Mouse (Mus musculus): ENCODE measurements around the gene Fam189b.
"Not testable (repeated sequence)": the region's sequence is repeated elsewhere in the genome, so short reads cannot be mapped to it uniquely, and the experiment has no call there.

Fam189b gene

DNA sequence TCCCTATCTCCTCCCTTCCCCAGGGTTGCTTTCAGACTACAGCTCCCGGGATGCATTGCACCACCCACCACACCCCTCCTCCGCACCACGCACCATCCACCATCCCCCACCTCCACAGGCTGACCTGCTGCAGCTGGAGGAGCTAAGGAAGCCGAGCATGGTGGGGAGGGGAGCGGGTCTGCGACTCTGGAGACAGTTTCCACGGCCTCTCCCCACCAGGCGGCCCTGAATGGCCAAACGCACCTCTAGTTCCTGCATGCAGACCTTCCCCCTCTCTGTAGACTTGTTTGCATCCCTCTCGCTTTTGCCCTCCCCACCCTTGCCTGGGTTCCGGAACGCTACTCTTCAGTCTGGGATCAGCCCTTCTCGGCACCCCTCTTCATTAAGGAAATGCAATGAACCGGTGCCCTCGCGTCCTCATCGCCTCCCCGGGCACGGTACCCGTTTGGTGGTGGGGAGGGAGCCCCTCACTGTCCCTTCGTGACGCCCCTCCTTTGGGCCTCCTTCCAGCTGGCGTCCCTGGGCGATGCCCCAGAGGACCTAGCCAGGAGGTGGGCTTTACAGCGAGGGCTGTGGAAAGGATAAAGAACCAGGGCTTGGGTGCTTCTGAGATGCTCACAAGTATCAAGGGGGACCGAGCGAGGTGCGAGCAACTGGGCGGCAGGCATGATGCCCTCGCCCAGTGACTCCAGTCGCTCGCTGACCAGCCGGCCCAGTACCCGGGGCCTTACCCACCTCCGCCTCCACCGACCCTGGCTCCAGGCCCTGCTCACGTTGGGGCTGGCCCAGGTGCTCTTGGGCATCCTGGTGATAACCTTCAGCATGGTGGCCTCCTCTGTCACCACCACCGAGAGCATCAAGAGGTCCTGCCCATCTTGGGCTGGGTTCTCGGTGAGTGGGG is at the start of gene Fam189b:
Fam189b (plus strand) TSS at position 86 of the 901 bp plus-strand sequence.
- peak; percentile 89 for ATAC-seq (ENCODE audit: insufficient number of reproducible peaks, low FRiP score, low TSS enrichment)

GRCm38 (mm10) chr3:89133752-89134151 is 49.2 kb upstream of the Fam189b start:
- no peak for ATAC-seq (ENCODE audit: insufficient number of reproducible peaks, low FRiP score, low TSS enrichment)

DNA sequence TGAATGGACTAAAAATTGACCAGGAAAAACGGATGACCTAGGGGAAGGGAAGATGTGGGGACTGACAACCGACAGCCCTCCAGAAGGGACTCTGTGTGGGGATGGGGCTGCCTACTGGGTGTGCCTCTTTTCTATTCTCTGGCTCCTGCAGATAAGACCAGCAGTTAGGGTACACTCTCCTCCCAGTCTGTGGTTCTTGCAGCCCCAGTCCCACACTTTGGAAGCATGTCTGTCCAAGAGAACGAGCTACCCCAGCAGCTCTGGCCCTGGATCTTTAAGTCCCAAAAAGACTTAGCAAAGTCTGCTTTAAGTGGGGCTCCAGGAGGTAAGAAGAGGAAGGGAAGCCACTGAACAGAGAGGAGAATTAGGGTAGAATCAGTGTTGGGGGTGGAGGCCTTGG is 47.0 kb upstream of the Fam189b start, which contains the start of gene Pklr:
Pklr (plus strand) TSS at position 185 of the 400 bp plus-strand sequence.
- no peak for ATAC-seq (ENCODE audit: insufficient number of reproducible peaks, low FRiP score, low TSS enrichment)

- no peak for ATAC-seq (ENCODE audit: insufficient number of reproducible peaks, low FRiP score, low TSS enrichment)
Measured at GRCm38 (mm10) chr3:89136365-89136764, 46.6 kb upstream of the Fam189b start.

GRCm38 (mm10) chr3:89144821-89145220 is 38.1 kb upstream of the Fam189b start:
- no peak for ATAC-seq (ENCODE audit: insufficient number of reproducible peaks, low FRiP score, low TSS enrichment)

GRCm38 (mm10) chr3:89145566-89145965 is 37.4 kb upstream of the Fam189b start:
- no peak for ATAC-seq (ENCODE audit: insufficient number of reproducible peaks, low FRiP score, low TSS enrichment)

- no peak for ATAC-seq (ENCODE audit: insufficient number of reproducible peaks, low FRiP score, low TSS enrichment)
Measured at GRCm38 (mm10) chr3:89147101-89147978, 35.6 kb upstream of the Fam189b start.

GRCm38 (mm10) chr3:89147979-89148311 is 35.0 kb upstream of the Fam189b start:
- ATAC-seq (ENCODE audit: insufficient number of reproducible peaks, low FRiP score, low TSS enrichment): no peak

GRCm38 (mm10) chr3:89148567-89148966 is 34.4 kb upstream of the Fam189b start:
- no peak for ATAC-seq (ENCODE audit: insufficient number of reproducible peaks, low FRiP score, low TSS enrichment)

- no peak for ATAC-seq (ENCODE audit: insufficient number of reproducible peaks, low FRiP score, low TSS enrichment)
Measured at GRCm38 (mm10) chr3:89152084-89152835, 30.7 kb upstream of the Fam189b start.

- no peak for ATAC-seq (ENCODE audit: insufficient number of reproducible peaks, low FRiP score, low TSS enrichment)
Measured at GRCm38 (mm10) chr3:89156951-89157350, 26.0 kb upstream of the Fam189b start.

GRCm38 (mm10) chr3:89158651-89159050 is 24.3 kb upstream of the Fam189b start:
- no peak for ATAC-seq (ENCODE audit: insufficient number of reproducible peaks, low FRiP score, low TSS enrichment)

GRCm38 (mm10) chr3:89159211-89159610 is 23.7 kb upstream of the Fam189b start:
- ATAC-seq (ENCODE audit: insufficient number of reproducible peaks, low FRiP score, low TSS enrichment): no peak

- peak; percentile 49; the same call in 1 of the 2 replicates for ATAC-seq (ENCODE audit: insufficient number of reproducible peaks, low FRiP score, low TSS enrichment)
Measured at GRCm38 (mm10) chr3:89159616-89160344, 23.2 kb upstream of the Fam189b start, which contains the start of gene Hcn3. Hcn3 (minus strand) TSS chr3:89160196.

GRCm38 (mm10) chr3:89161207-89161606 is 21.7 kb upstream of the Fam189b start:
- ATAC-seq (ENCODE audit: insufficient number of reproducible peaks, low FRiP score, low TSS enrichment): not testable (repeated sequence)

DNA sequence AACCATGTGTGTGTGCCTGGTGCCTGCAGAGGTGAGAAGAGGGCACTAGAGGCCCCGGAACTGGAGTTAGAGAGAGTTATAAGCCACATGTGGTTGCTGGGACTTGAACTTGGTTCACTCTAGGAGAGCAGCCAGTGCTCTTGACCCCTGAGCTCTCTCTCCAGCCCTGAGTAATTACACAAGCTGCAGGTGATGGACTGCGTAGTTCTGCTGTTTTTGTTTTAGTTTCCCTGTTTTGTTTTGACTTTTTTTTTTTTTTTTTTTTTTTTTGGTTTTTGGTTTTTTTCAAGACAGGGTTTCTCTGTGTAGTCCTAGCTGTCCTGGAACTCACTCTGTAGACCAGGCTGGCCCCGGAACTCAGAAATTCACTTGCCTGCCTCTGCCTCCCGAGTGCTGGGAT is 21.2 kb upstream of the Fam189b start:
- ATAC-seq (ENCODE audit: insufficient number of reproducible peaks, low FRiP score, low TSS enrichment): no peak

DNA sequence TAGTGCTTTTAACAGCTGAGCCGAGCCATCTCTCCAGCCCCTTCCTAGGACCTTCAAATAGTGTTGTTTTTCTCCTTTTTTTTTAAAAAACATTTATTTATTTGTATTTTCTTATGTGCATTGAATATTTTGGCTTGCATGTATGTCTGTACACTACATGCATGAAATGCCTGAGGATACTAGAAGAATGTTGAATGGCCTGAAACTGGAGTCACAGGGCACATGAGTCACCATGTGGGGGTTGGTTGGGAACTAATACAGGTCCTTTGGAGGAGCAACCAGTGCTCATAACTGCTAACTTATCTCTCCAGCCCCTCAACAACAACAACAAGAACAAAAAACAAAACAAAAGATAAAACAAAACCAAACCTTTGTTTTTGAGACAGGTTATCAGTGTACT is 19.8 kb upstream of the Fam189b start:
- no peak for ATAC-seq (ENCODE audit: insufficient number of reproducible peaks, low FRiP score, low TSS enrichment)

GRCm38 (mm10) chr3:89163643-89164245 is 19.2 kb upstream of the Fam189b start:
- ATAC-seq (ENCODE audit: insufficient number of reproducible peaks, low FRiP score, low TSS enrichment): no peak
